Mouse (Mus musculus): Measurements from ENCODE around the gene Usp15.

Usp15 gene

DNA sequence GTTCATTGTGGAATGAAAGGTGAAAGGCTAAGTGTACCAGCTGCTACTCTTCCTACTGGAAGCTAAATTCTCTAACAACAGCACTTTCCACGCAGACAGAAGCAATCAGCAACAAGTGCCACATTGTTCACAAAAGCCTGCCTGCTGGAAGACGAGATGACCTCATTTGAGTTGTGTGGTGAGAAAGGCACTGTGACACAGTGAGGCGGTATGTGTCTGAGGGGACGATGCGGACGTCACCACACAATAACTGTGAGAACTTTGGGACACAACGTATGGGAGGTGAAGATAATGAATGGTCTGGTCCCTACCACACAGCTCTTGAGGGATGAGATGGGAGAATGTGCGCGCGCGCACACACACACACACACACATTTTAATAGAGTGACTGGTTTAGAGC is 86.2 kb downstream of the Usp15 start:
- no peak for DNase-seq (ENCODE audit: extremely low spot score, low read depth, low spot score)

DNA sequence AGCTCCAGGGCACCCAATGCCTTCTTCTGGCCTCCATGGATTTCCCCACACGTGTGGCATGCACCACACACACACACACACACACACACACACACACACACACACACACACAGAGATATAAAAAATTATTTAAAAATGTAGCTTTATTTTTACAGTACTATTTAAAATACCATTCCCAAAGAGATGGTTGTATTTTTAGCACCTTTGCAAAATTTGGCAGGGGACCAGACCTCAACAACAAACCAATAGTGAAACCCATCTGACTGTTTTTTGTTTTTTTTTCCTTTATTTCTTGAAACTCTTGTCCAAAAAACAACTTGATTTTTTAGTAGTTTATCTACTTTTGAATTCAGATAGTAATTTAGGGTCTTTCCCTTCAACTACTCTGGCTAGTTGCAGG is 88.3 kb downstream of the Usp15 start:
- DNase-seq (ENCODE audit: extremely low spot score, low read depth, low spot score), result no peak

DNA sequence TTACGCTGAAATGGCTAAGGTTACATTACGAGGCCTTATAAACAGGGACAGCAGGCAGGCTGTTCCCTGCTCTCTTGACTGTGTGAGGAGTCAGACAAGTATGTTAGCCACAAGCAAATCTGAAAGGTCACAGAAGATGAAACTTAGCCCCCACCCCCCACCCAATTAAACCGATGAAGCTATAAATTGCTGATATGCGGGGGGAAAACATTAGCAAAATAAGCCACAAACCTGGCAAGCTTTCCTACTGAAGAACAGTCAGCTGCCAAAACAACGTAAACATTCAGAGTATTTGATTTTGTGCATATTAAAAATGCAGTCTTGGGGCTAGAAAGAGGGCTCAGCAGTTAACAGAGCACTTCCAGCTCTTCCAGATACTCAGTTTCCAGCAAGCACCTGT is 88.7 kb downstream of the Usp15 start:
- no peak for DNase-seq (ENCODE audit: extremely low spot score, low read depth, low spot score)

DNA sequence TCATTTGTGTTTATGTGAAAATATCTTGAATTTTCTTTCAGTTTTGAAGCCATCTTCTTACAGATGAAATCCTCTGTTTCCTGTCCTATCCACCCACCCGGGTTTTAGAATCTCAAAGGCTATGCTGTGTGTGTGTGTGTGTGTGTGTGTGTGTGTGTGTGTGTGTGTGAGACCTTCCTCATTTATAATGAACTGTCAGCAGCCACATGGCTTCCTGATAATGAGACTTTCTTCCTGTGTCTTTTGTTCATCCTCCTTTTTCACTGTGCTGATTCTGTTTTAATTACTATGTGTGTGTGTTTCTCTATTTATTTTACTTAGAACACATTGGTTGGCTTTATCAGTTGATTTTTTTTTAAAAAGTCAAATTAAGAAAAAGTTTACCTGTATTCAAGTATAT is 95.5 kb downstream of the Usp15 start:
- no peak for DNase-seq (ENCODE audit: extremely low spot score, low read depth, low spot score)

DNA sequence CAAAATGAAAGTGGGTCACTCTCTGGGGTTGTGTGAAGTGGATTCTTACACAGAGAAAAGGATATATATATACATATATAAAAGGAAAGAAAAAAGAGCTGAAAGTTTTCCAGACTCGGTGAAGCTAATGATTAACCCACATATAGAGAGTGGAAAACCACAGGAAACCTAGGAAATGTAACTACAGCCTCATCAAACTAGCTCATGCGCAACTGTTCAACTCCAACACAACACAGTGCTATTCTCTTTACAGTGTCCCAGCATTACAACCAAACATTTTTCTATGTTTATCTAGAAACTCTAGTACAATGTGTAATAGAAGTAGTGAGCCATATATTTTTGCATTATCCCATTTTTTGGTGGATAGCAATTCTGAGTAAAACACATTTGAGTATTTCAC is 96.2 kb downstream of the Usp15 start:
- DNase-seq (ENCODE audit: extremely low spot score, low read depth, low spot score), result no peak

DNA sequence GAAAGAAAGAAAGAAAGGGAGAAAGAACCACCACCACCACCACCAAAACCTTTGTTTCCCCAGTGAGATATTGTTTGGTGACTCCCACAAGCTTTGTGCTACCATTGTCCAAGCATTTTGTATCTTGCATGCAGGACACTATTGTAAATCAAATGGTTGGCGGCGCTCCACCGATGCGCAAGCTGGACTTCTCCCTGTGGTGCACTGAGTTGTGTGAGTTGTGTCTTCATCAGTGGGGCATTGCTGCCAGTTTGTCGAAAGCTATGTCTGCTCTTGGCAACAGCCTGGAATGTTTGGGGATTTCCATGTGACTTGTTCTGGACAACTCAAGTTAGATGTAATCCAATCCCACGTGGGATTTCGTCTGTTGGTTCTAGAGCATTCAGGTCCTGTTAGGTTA is 102.3 kb downstream of the Usp15 start:
- DNase-seq (ENCODE audit: extremely low spot score, low read depth, low spot score), result no peak

DNA sequence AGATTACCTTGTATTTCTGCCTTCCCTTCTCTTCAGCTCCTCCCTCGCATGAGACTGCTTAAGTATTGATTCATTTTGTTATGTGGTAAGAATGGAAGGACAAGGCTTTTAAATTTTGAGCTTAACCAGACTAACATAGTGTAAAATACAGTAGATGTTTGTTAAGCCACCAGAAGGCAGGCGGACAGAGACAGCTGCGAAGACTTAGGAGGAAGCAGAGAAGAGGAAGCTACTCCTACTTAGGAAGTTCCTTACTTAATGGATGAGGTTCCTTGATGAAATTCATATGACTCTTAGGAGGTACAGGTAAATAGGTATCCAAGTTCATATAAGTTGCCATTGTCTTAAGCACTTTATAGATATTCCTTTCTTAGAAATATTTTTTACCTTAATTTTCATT is 104.2 kb downstream of the Usp15 start:
- no peak for DNase-seq (ENCODE audit: extremely low spot score, low read depth, low spot score)

DNA sequence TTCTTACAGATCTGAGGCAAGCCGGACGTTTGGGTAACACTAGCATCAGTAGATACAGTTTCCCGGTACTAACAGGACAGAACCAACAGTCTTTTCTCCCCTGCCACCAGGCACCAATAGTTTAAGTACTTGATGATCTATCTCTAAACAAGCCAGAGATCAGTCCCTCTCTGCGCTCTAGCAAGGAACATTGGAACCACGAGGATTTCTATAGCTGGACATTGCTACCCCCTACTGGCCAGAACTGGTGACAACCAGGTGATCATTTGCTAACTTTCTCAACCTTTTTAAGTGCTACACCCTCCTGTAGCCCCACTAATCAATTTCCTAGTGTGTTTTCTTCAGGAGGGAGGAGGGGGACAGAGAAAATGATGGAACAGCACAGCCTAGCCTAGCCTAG is 105.1 kb downstream of the Usp15 start:
- peak; percentile 58 for DNase-seq (ENCODE audit: extremely low spot score, low read depth, low spot score)

DNA sequence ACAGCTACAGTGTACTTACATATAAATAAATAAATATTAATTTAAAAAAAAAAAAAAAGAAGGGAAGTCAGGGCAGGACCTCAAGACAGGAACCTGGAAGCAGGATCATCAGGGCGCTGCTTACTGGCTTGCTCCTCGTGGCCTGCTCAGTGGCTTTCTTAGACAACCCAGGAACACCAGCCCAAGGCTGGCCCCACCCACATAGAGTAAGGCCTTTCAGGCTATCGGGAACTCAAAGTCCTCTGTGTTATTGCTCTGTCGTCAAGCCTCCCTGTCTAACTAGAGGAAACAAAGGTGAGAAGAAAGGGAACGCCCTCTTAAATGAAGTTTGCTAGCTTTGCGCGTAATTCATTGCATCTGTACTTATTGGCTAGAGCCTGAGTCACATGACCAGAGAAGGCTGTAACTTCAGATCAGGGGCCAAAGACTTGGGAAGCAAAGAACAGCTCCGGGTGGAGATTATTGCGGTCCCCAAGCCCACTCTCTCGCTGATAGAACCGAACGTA is 107.3 kb downstream of the Usp15 start:
- DNase-seq (ENCODE audit: extremely low spot score, low read depth, low spot score), result no peak

DNA sequence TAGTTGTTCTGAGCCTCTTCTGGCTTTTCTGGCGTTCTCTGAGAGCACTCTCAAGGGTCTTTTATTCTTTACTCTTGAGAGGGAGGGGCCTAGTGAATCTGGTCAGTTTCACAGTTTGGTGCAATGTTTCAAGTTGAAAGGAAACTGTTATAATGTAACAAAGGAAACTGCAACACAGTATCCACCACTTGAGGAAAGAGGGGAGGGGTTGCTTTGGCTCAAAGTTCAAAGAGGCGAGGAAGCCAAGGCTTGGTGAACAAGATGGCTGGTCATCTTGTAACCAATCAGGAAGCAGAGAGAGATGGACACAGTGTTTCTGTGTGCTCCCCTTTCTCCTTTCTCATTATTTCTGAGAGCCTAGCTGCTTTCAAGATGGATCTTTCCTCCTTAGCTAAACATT is 109.9 kb downstream of the Usp15 start:
- no peak for DNase-seq (ENCODE audit: extremely low spot score, low read depth, low spot score)

DNA sequence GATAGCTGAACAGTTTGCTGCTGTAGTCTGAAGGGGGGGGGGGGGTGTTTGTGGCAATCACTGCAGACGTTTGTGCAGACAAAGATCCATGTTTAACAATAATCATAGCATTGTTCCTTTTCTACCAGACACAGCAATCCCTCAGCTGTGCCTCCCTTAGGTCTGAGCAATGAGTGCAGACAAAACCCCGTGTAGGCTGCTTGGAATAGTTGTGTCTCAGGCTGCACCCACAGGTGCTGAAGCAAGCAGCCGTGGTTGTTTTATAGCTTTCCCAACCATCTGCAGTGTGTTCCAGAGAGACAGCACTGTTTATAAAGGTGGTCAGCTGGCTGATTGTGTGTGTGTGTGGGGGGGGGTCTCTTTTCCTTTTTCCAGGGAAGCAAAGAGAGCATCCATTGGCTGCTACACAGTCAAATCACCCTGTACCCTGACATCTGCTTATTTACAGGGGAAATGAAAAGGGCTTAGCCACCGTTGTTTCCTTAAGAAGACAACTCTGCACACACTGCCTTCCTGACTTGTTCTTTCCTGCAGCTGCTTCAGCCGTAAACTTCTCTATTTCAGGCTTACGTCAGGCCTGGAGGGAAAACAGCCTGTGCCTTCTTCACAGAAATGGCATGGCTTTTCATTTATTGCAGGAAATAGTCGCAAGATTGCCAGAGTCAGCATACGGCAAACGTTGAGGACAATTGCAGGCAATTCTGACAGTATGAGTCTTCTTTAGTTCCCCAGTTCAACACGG is 111.7 kb downstream of the Usp15 start:
- no peak for DNase-seq (ENCODE audit: extremely low spot score, low read depth, low spot score)

DNA sequence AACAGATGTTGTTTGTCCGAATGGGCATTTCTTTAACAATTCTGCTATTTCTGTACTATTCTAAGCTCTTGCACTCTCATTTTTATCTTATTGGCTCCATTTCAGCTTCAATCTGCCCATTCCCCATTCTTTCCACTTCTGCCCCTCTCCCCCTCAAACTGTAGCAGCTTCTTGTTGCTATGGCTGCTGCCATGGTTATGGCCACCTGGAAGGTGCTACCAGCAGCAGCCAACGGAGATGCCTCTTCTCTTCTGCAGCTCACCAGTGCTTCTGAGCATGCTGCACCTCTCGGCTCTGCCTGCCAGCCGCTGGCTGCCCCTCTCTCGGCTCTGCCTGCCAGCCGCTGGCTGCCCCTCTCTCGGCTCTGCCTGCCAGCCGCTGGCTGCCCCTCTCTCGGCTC is 112.5 kb downstream of the Usp15 start:
- DNase-seq (ENCODE audit: extremely low spot score, low read depth, low spot score), result no peak

DNA sequence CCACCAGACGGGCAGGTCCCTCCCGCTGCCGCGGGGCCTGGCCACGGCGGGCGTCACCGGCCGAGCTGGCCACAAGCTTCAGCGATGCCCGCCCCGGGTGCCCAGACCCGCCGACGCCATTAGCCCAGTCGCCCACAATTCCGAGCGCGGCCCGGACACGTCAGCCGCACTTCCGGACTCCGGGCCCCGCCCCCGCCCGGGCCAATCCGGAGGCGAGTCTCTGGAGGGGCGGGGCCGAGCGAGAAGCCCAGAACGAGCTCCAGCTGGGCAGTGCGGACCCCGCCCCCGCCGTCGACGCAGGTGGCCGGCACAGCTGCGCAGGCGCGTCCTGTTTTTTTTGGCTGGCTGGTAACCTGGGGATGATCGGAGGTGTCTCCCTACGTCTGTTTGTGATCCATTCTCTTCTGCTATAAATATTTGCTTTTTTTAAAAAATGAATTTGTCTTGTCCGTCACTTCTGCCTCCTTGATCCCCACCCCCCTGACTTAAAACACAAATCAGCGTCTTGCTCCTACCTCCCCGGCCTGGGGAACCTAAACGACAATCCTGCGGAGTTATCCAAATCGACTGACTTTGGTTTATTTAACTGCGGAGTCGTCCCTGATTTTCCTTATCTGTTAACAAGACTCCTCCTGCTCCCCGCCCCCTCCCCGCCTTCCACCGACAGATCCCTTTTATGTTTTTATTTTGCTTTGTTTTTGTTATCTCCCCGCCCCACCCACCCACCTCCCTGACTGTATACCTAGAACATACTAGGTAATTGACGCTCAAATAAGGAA is 120.4 kb downstream of the Usp15 start, which contains the start of gene Mon2:
TSS of gene Mon2 (minus strand) at position 261 of the 779 bp plus-strand sequence.
- peak; percentile 42 for DNase-seq (ENCODE audit: extremely low spot score, low read depth, low spot score)

DNA sequence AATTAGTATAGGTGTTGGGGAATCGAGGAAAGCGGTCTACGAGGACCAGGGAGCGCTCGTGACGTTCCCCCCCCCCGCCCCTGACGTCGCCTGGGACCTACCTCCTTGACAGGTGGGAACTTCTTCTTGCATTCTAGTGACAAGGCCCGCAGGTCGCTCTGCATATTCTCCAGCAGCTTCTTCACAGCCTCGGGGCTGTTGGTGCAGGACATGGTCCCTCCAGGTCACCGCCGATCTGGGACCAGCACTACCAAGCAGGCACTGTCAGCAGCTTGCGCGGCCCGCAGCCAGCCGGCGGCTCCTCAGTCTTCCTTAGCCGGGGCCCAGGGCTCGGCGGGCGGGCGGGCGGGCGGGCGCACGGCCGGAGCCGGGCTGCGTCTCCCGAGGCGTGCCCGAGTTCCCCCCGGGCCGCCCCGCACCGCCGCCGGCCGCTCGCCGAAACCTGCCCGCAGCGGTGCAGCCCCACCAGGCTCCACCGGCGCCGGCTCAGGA is 121.0 kb downstream of the Usp15 start:
- no peak for DNase-seq (ENCODE audit: extremely low spot score, low read depth, low spot score)

DNA sequence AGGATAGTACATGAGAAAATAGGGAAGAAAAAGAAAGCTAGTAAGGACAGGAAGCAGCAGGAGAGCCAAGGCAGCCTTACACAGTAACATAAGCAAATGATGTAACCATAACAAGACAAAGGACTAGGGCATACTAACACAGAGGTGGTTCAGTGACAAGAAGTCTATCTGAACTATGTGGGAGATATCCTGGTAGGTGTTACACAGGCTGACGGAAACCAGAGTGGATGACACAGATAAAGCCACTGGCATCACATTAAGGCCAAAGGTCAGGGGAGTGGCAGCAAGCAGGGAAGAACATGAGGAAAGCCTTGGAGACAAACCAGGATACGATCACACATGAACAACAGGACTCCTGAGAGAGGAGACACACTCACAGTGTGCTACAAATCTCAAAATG is 124.8 kb downstream of the Usp15 start:
- DNase-seq (ENCODE audit: extremely low spot score, low read depth, low spot score), result no peak

DNA sequence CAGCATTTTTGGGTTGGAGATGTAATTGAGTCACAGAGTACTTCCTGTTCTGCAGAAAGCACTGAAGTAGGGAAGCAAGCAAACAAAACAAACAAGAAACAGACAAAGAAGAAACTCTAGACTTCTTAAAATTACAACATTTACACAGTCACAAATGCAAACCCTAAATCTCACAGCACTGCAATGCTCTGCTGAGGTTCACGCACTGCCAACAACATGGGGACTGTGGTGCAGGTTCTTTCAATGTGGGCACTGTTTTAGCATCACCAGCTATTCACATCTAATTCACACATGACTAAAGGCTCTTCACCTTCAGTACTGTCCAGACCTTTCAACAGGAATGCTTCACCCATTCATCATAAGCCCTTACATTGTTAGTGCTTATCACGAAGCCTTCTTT is 133.8 kb downstream of the Usp15 start:
- no peak for DNase-seq (ENCODE audit: extremely low spot score, low read depth, low spot score)

DNA sequence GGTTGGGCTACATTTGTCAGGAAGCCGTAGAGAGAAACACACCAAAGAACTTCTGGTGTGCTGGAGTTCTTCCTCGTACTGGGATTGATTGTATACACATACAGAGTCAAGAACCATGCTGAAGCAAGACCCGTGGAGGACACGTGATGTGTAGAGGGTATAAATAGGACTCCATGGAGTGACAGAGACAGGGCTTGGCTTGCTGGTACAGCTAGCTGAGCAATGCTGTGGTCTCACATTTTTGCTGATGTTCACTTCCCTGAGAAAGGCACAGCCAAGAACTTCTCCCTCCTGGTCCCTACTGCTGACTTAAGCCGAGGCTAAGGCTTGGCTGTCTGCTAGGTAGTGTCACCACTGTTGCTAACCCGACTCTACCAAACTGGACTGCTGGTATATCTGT is 136.0 kb downstream of the Usp15 start:
- no peak for DNase-seq (ENCODE audit: extremely low spot score, low read depth, low spot score)

DNA sequence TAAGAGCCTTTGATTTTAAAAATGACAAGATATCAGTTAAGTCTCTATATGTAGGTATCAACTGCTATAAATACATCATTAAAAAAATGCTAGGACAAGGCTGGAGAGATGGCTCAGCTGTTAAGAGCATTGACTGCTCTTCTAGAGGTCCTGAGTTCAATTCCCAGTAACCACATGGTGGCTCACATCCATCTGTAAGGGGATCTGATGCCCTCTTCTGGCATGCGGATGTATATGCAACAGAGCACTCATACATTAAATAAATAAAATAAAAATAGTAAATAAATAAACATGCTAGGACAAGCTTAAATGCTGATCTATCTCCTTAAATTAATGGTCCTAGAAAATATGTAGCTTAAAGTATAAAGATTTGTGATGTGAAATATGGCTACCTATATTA is 139.7 kb downstream of the Usp15 start:
- DNase-seq (ENCODE audit: extremely low spot score, low read depth, low spot score), result no peak

DNA sequence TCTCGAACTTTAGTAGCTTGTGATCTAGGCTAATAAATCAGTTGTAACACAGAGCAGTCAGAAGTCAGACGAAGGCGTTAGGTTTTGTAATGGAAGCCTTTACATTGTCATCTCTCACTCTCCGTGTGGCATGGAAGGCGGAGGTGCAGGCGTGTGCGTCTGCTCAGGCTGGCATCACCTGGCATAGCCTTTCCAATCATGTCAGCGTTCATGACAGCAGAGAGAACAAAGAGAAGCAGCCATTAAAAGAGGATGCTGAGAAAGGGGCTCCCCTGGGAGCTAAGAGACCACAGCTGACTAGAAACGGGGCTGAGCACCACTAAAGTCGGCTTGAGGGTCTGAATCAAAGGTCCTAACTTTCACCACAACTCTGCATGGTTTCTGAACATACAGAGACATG is 140.3 kb downstream of the Usp15 start:
- no peak for DNase-seq (ENCODE audit: extremely low spot score, low read depth, low spot score)

DNA sequence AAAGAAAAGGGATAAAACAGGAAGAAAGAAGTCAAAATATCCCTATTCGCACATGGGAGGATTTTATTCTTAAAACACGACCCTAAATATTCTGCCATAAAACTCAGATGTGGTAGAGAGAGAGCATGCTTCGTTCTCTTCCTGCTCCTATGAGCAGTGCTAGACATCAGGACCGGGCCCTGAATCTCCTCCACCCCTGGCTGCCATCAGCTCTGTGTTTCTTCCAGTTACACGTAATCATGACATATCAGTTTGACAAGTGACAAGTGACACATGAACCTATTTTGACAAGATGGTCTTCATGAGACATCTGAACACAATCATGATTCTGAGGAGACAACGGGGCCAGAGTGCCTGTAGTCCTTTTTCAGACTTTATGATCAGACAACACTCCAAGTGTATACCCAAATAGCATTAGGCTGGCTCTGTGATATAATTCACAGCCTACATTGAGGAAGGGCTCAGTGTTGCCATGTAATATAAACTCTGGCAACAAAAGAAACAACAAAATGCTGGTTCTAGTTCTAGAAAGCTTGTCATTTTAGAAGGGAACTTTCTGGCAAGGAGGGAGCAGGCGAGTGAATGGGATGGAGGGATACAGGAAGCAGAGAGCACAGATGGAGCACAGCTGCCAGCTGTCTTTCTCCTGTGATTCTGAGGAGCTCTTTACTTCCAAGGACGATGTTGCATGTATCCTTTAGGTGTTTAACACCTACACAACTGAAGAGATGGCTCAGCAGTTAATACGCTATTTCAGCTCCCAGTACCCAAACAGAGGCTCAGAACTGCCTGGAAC is 141.4 kb downstream of the Usp15 start:
- no peak for DNase-seq (ENCODE audit: extremely low spot score, low read depth, low spot score)

Measured in hindlimb bud, embryonic 11.5 days (tissue).